Mouse (Mus musculus) myocyte (in vitro differentiated cells): ENCODE data around the gene Ndufs2.

ENCODE experiments used
- CEBPB ChIP-seq: IDR thresholded peaks from 2 replicates; pipeline ENCODE4 v1.6.1; 2011; ENCODE audit warnings: mild to moderate bottlenecking, moderate library complexity; ENCODE audit not compliant: poor library complexity, insufficient read depth, severe bottlenecking
- MAX ChIP-seq: IDR thresholded peaks from one replicate; pipeline ENCODE4 v1.6.1; 2011; ENCODE audit warnings: low read depth, mild to moderate bottlenecking, control low read depth
- MYOG ChIP-seq, 3 experiments: IDR thresholded peaks; one replicate each; pipeline ENCODE4 v1.6.1; 2011; ENCODE audit warnings: control low read depth in 2 of 3, low read depth in 2 of 3, mild to moderate bottlenecking in 2 of 3; ENCODE audit not compliant: insufficient read length in 2 of 3, control insufficient read depth in 1 of 3, insufficient read depth in 1 of 3
- POLR2A ChIP-seq: IDR thresholded peaks from one replicate; pipeline ENCODE4 v1.6.1; 2011; ENCODE audit warnings: low read depth, mild to moderate bottlenecking, control low read depth, moderate library complexity; ENCODE audit not compliant: insufficient read length

GRCm38 (mm10) chr1:171276110-171276748, 25.0 kb upstream of the Ndufs2 start:
- TF ChIP-seq POLR2A = no peak
- no peak for TF ChIP-seq MAX
- no peak for TF ChIP-seq CEBPB
- no peak for TF ChIP-seq MYOG (IDR thresholded peaks at IDR 0.05; ENCODE audit: control insufficient read depth in 1 of 3, insufficient read depth in 1 of 3, insufficient read length in 2 of 3, low read depth in 2 of 3)
